Mouse (Mus musculus) forebrain, embryonic 16.5 days (tissue): ENCODE results near the gene Lrit3. TPM values are rescaled to one million over a fixed set of nuclear protein-coding genes. Genes with fewer than 3 reads are reported as not detected.

Source experiments
- ATAC-seq: fragments of 200-750 bp; cut with Nextera tagmentation; 2 replicates; pipeline ENCODE4 v1.8.0; 2017; ENCODE audit warnings: mild to moderate bottlenecking, moderate library complexity
- H3K27ac ChIP-seq: fragments of 300-500 bp; sonication (generic); 2 replicates; pipeline ENCODE4 v1.5.1; 2014; ENCODE audit warnings: low read length, control low read depth
- H3K27me3 ChIP-seq: fragments of 300-500 bp; sonication (generic); replicated peaks from 2 replicates; pipeline ENCODE4 v1.6.1; 2014; ENCODE audit warnings: low read length; ENCODE audit not compliant: control insufficient read depth, insufficient read depth
- H3K36me3 ChIP-seq: fragments of 300-500 bp; sonication (generic); 2 replicates; pipeline ENCODE4 v1.6.1; 2014; ENCODE audit not compliant: control insufficient read depth, insufficient read depth
- H3K4me1 ChIP-seq: fragments of 300-500 bp; sonication (generic); replicated peaks from 2 replicates; pipeline ENCODE4 v1.6.1; 2014; ENCODE audit warnings: low read length; ENCODE audit not compliant: control insufficient read depth, insufficient read depth
- H3K4me2 ChIP-seq: fragments of 300-500 bp; sonication (generic); 2 replicates; pipeline ENCODE4 v1.6.1; 2014; ENCODE audit warnings: mild to moderate bottlenecking, low read length, control low read depth
- H3K4me3 ChIP-seq: fragments of 300-500 bp; sonication (generic); replicated peaks from 2 replicates; pipeline ENCODE4 v1.5.1; 2014; ENCODE audit warnings: mild to moderate bottlenecking, low read length, control low read depth
- H3K9ac ChIP-seq: fragments of 300-500 bp; sonication (generic); replicated peaks from 2 replicates; pipeline ENCODE4 v1.6.1; 2014; ENCODE audit warnings: low read depth, low read length, control low read depth
- H3K9me3 ChIP-seq: fragments of 300-500 bp; sonication (generic); 2 replicates; pipeline ENCODE4 v1.6.1; 2016; ENCODE audit warnings: low read length; ENCODE audit not compliant: control insufficient read depth
- WGBS: fragments of 180-500 bp; shearing (Covaris S2); extraction: QIAGEN DNeasy Blood & Tissue Kit; methylation state at CpG from one replicate; pipeline ENCODE4 v1.1.7; 2014; 5-methylcytosine and 5-hydroxymethylcytosine counted together
- polyA plus RNA-seq: library from polyadenylated mRNA; unstranded; fragments of >200 nt; fragmentation: Nextera tagmentation; extraction: Ambion mirVana; gene quantifications from 2 replicates; pipeline ENCODE4 v1.2.1, GENCODE M21; 2015

Gene Lrit3
- polyA plus RNA-seq, 1 experiment from 2014 or later: not detected

- Histone ChIP-seq H3K4me2 (no peak overlapping the region), H3K4me3 (no peak overlapping the region), H3K9me3 (no peaks in the 10 kb centered on the region), H3K9ac (no peak overlapping the region), H3K4me1 (no peaks in the 10 kb centered on the region), H3K36me3 (no peaks in the 10 kb centered on the region), H3K27ac (no peak overlapping the region), H3K27me3 (no peaks in the 10 kb centered on the region)
- 53% methylated on average over 8 of the region's 8 CpGs for WGBS
- no peak for ATAC-seq
Measured at GRCm38 (mm10) chr3:129744803-129745202, 59.0 kb downstream of the Lrit3 start.

GRCm38 (mm10) chr3:129742781-129743180 is 61.0 kb downstream of the Lrit3 start:
- Histone ChIP-seq H3K4me2 (no peak overlapping the region), H3K4me3 (no peak overlapping the region), H3K36me3 (no peaks in the 10 kb centered on the region), H3K27me3 (no peaks in the 10 kb centered on the region), H3K9ac (no peak overlapping the region), H3K4me1 (peaks cover 2% of the 10 kb centered on the region; the same call in 1 of the 2 replicates), H3K27ac (no peak overlapping the region), H3K9me3 (no peaks in the 10 kb centered on the region)
- no peak for ATAC-seq
- WGBS: 80% methylated on average over 6 of the region's 6 CpGs

- H3K4me3 ChIP-seq: no peak overlapping the region
- no peaks in the 10 kb centered on the region for H3K9me3 ChIP-seq
- ATAC-seq: peak; percentile 52
- 20% methylated on average over 16 of the region's 16 CpGs for WGBS
- no peak overlapping the region for H3K27ac ChIP-seq
- no peaks in the 10 kb centered on the region for H3K27me3 ChIP-seq
- H3K36me3 ChIP-seq: no peaks in the 10 kb centered on the region
- no peak overlapping the region for H3K4me2 ChIP-seq
- no peak overlapping the region for H3K9ac ChIP-seq
- peaks cover 2% of the 10 kb centered on the region; the same call in 1 of the 2 replicates for H3K4me1 ChIP-seq
Measured at GRCm38 (mm10) chr3:129738291-129739183, 65.3 kb downstream of the Lrit3 start.

Other genes starting within 250 kb of the Lrit3 start
- gene Egf, start 48.7 kb downstream of the Lrit3 start, polyA plus RNA-seq: 1.4 and 3.0 TPM in 2 replicates
- gene Rrh, start 18.6 kb upstream of the Lrit3 start, polyA plus RNA-seq: 0.25 TPM in 1 of 2 replicates, not detected in the other
- 44.7 and 45.3 TPM in 2 replicates for gene Gar1, start 27.4 kb upstream of the Lrit3 start, polyA plus RNA-seq
- gene Cfi, start 31.9 kb upstream of the Lrit3 start, polyA plus RNA-seq: 0.22 and 0.26 TPM in 2 replicates
- gene Pla2g12a, start 74.6 kb upstream of the Lrit3 start, polyA plus RNA-seq: 32.2 and 34.0 TPM in 2 replicates
- 27.4 and 29.1 TPM in 2 replicates for gene Casp6, start 97.4 kb upstream of the Lrit3 start, polyA plus RNA-seq
- gene Mcub, start 166.2 kb upstream of the Lrit3 start, polyA plus RNA-seq: 4.7 and 7.4 TPM in 2 replicates